ENCODE assay signal across 20 mouse cellular contexts in genomic region chr10:111528283-111528682, GRCm38 (mm10). TPM values are rescaled to one million over a fixed set of nuclear protein-coding genes. Genes with fewer than 3 reads are reported as not detected.
A peak's percentile ranks its signal among the peaks of the same experiment; 100 is the strongest.
DNase-seq lines count a peak whose midpoint lies in the region; ATAC-seq and TF ChIP-seq lines count a peak whose summit lies in the region.
"Had no signal": no experiment of that assay in that cellular context is flagged by ENCODE, and none has a peak within 500 bp of the region (broad histone marks: within the 10 kb centered on the region; RNA-seq: fewer than 3 reads in every experiment).

No protein-coding gene starts in this region.

- no peak overlapping the region for H3K4me2 ChIP-seq in kidney, postnatal 0 days (ENCODE audit: low read length)
- H3K4me2 ChIP-seq in stomach, embryonic 16.5 days (ENCODE audit: low read depth, low read length) = no peak overlapping the region
- H3K4me2 ChIP-seq: heart, embryonic 11.5 days; limb, embryonic 15.5 days; lung, embryonic 14.5 days; neural tube, embryonic 13.5 days had no signal

- no peak overlapping the region for H3K9ac ChIP-seq in kidney, postnatal 0 days (ENCODE audit: low read depth, low read length)
- no peak overlapping the region for H3K9ac ChIP-seq in stomach, embryonic 16.5 days (ENCODE audit: low read length)
- H3K9ac ChIP-seq: limb, embryonic 15.5 days; liver, embryonic 14.5 days; lung, embryonic 14.5 days; neural tube, embryonic 13.5 days had no signal

- H3K27me3 ChIP-seq in kidney, postnatal 0 days (ENCODE audit: insufficient read depth, low read length) = no peaks in the 10 kb centered on the region
- no peaks in the 10 kb centered on the region for H3K27me3 ChIP-seq in stomach, embryonic 16.5 days (ENCODE audit: control insufficient read depth, insufficient read depth, low read length)
- H3K27me3 ChIP-seq: limb, embryonic 15.5 days; neural tube, embryonic 13.5 days had no signal

- no peaks in the 10 kb centered on the region for H3K9me3 ChIP-seq in kidney, postnatal 0 days (replicated peaks; ENCODE audit: low read length)
- no peaks in the 10 kb centered on the region for H3K9me3 ChIP-seq in stomach, embryonic 16.5 days (replicated peaks; ENCODE audit: control insufficient read depth, low read length)
- H3K9me3 ChIP-seq: limb, embryonic 15.5 days; neural tube, embryonic 13.5 days had no signal

- 35% methylated on average over 4 of the region's 4 CpGs for WGBS in kidney, postnatal 0 days
- WGBS in stomach, embryonic 16.5 days = 40% methylated on average over 4 of the region's 4 CpGs

- H3K4me3 ChIP-seq in kidney, postnatal 0 days (replicated peaks; ENCODE audit: low read depth, low read length) = no peak overlapping the region
- no peak overlapping the region for H3K4me3 ChIP-seq in stomach, embryonic 16.5 days (replicated peaks; ENCODE audit: low read length)
- H3K4me3 ChIP-seq: limb, embryonic 15.5 days; myocyte; neural tube, embryonic 13.5 days had no signal

- H3K36me3 ChIP-seq in kidney, postnatal 0 days (ENCODE audit: insufficient read depth, low read length) = no peaks in the 10 kb centered on the region
- H3K36me3 ChIP-seq in stomach, embryonic 16.5 days (ENCODE audit: control insufficient read depth, insufficient read depth, low read length) = no peaks in the 10 kb centered on the region
- H3K36me3 ChIP-seq: limb, embryonic 15.5 days; neural tube, embryonic 13.5 days had no signal

- no peaks in the 10 kb centered on the region for H3K4me1 ChIP-seq in kidney, postnatal 0 days (replicated peaks; ENCODE audit: insufficient read depth, low read length)
- H3K4me1 ChIP-seq in stomach, embryonic 16.5 days (ENCODE audit: control insufficient read depth, insufficient read depth, low read length) = peaks cover 15% of the 10 kb centered on the region; the same call in 1 of the 2 replicates

- ATAC-seq in CD4-positive, CD25-positive, alpha-beta regulatory T cell, adult 4 months = no peak
- ATAC-seq in kidney, postnatal 0 days (replicated peaks; ENCODE audit: low FRiP score, low read depth) = 0 out of 2 replicates have a peak, but pooled peaks have one; percentile 33
- peak; percentile 15 for ATAC-seq in inflammation-experienced regulatory T-cells, adult 6 months
- ATAC-seq in stomach, embryonic 16.5 days (ENCODE audit: insufficient read depth, low FRiP score) = peak; percentile 54; the same call in 1 of the 2 replicates
- ATAC-seq: forebrain, embryonic 14.5 days; midbrain, embryonic 16.5 days had no signal

- peak; percentile 20 for DNase-seq in CD4-positive, CD25-positive, alpha-beta regulatory T cell, adult 2 months (ENCODE audit: low read depth, low spot score)
- DNase-seq in kidney, postnatal 0 days (ENCODE audit: low spot score) = peak; percentile 31
- DNase-seq in kidney, adult 18-20 months = no peak
- DNase-seq in thymus, postnatal 10 days (ENCODE audit: low spot score in 2 of 2) = no peak
- no peak for DNase-seq in layer of hippocampus, postnatal 14 days (ENCODE audit: low spot score in 2 of 2)
- DNase-seq: adrenal gland, adult 2 months; cerebellum, adult 2 months; kidney, postnatal 14 days; lung, embryonic 14.5 days; right cerebral cortex, postnatal 4 days had no signal

- no peak overlapping the region for H3K27ac ChIP-seq in kidney, postnatal 0 days
- H3K27ac ChIP-seq in stomach, embryonic 16.5 days (ENCODE audit: low read length) = no peak overlapping the region
- H3K27ac ChIP-seq: limb, embryonic 15.5 days; liver, embryonic 14.5 days; neural tube, embryonic 13.5 days had no signal

- TF ChIP-seq CTCF in kidney, postnatal 0 days (IDR thresholded peaks at IDR 0.05; ENCODE audit: low read depth) = no peak

RNA-seq across cellular contexts. Expression of gene Phlda1, which starts 22.2 kb away (rescaled TPM):
- polyA plus RNA-seq in CD4-positive, CD25-positive, alpha-beta regulatory T cell, adult 4 months (2017; shearing (Covaris generic)) = 1 to 10 TPM; 5.8 to 9.9 TPM
- polyA plus RNA-seq in kidney, postnatal 0 days (2015; fragmentation: Nextera tagmentation; extraction: Ambion mirVana) = 25.3 and 29.5 TPM in 2 replicates
- polyA plus RNA-seq in inflammation-experienced regulatory T-cells, adult 6 months (2017; shearing (Covaris generic)) = 1 to 10 TPM; 6.4 to 8.0 (median 6.8) TPM
- 44.4 and 50.7 TPM in 2 replicates for polyA plus RNA-seq in stomach, embryonic 16.5 days (2015; fragmentation: Nextera tagmentation; extraction: Ambion mirVana)
- total RNA-seq in layer of hippocampus, postnatal 14 days (2021) = 10 to 100 TPM; 23.9 to 24.4 TPM

RNA-seq across cellular contexts. Expression of gene Nap1l1, which starts 55.3 kb away (rescaled TPM):
- 100 to 1,000 TPM; 105 to 108 TPM for polyA plus RNA-seq in CD4-positive, CD25-positive, alpha-beta regulatory T cell, adult 4 months (2017; shearing (Covaris generic))
- 171 and 174 TPM in 2 replicates for polyA plus RNA-seq in kidney, postnatal 0 days (2015; fragmentation: Nextera tagmentation; extraction: Ambion mirVana)
- 100 to 1,000 TPM; 122 to 256 (median 122) TPM for polyA plus RNA-seq in inflammation-experienced regulatory T-cells, adult 6 months (2017; shearing (Covaris generic))
- 154 and 180 TPM in 2 replicates for polyA plus RNA-seq in stomach, embryonic 16.5 days (2015; fragmentation: Nextera tagmentation; extraction: Ambion mirVana)
- total RNA-seq in layer of hippocampus, postnatal 14 days (2021) = 100 to 1,000 TPM; 164 to 177 TPM

Comparison
In these comparisons a context has a peak if more than half of its experiments do, and no peak if none do; other contexts are left out.
1. DNase-seq: peak in CD4-positive, CD25-positive, alpha-beta regulatory T cell, adult 2 months (single experiment) and kidney, postnatal 0 days (single experiment); none in kidney, adult 18-20 months (single experiment), thymus, postnatal 10 days (0 of 2) and layer of hippocampus, postnatal 14 days (0 of 2).